Mouse (Mus musculus) limb, embryonic 15.5 days (tissue): ENCODE data around the gene Unc93b1. TPM values are rescaled to one million over a fixed set of nuclear protein-coding genes. Genes with fewer than 3 reads are reported as not detected.

Experiments used
- ATAC-seq: fragments of 200-750 bp; cut with Nextera tagmentation; 2 replicates; pipeline ENCODE4 v1.8.0; 2017; ENCODE audit warnings: low read depth, moderate TSS enrichment; ENCODE audit not compliant: insufficient number of reproducible peaks, low FRiP score, low TSS enrichment
- H3K27ac ChIP-seq: fragments of 300-500 bp; sonication (generic); 2 replicates; pipeline ENCODE4 v1.5.1; 2015; ENCODE audit warnings: moderate library complexity, mild to moderate bottlenecking, inconsistent platforms
- H3K27me3 ChIP-seq: fragments of 300-500 bp; sonication (generic); 2 replicates; pipeline ENCODE4 v1.6.1; 2015; ENCODE audit warnings: inconsistent platforms
- H3K36me3 ChIP-seq: fragments of 300-500 bp; sonication (generic); 2 replicates; pipeline ENCODE4 v1.6.1; 2015; ENCODE audit warnings: inconsistent platforms
- H3K4me1 ChIP-seq: fragments of 300-500 bp; sonication (generic); 2 replicates; pipeline ENCODE4 v1.6.1; 2015; ENCODE audit warnings: inconsistent platforms
- H3K4me2 ChIP-seq: fragments of 300-500 bp; sonication (generic); 2 replicates; pipeline ENCODE4 v1.6.1; 2015; ENCODE audit warnings: mild to moderate bottlenecking, inconsistent platforms
- H3K4me3 ChIP-seq: fragments of 300-500 bp; sonication (generic); 2 replicates; pipeline ENCODE4 v1.5.1; 2015; ENCODE audit warnings: mild to moderate bottlenecking, inconsistent platforms
- H3K9ac ChIP-seq: fragments of 300-500 bp; sonication (generic); 2 replicates; pipeline ENCODE4 v1.6.1; 2015; ENCODE audit warnings: inconsistent platforms
- H3K9me3 ChIP-seq: fragments of 300-500 bp; sonication (generic); 2 replicates; pipeline ENCODE4 v1.6.1; 2016; ENCODE audit warnings: inconsistent platforms
- WGBS: fragments of 180-500 bp; shearing (Covaris S2); methylation state at CpG from one replicate; pipeline ENCODE4 v1.1.7; 2015; 5-methylcytosine and 5-hydroxymethylcytosine counted together
- polyA plus RNA-seq: library from polyadenylated mRNA; unstranded; fragments of >200 nt; fragmentation: Nextera tagmentation; extraction: Ambion mirVana; gene quantifications from 2 replicates; pipeline ENCODE4 v1.2.1, GENCODE M21; 2015

Unc93b1 gene
- polyA plus RNA-seq, result 26.1 and 30.5 TPM in 2 replicates

- no peaks in the 10 kb centered on the region for H3K27me3 ChIP-seq
- peak within 1 kb of the TSS; percentile 88 for H3K4me2 ChIP-seq
- H3K9me3 ChIP-seq, result no peaks in the 10 kb centered on the region
- H3K27ac ChIP-seq, result peak within 1 kb of the TSS; percentile 27; the same call in 1 of the 2 replicates
- H3K9ac ChIP-seq, result peak within 1 kb of the TSS; percentile 33
- H3K4me3 ChIP-seq, result peak within 1 kb of the TSS; percentile 49
- WGBS, result 6% methylated on average over 42 of the region's 42 CpGs
- H3K4me1 ChIP-seq, result peaks cover 22% of the 10 kb centered on the region
- peak; percentile 77 for ATAC-seq
- H3K36me3 ChIP-seq, result no peaks in the 10 kb centered on the region
Measured at GRCm38 (mm10) chr19:3935032-3935895, at the start of gene Unc93b1. Unc93b1 (plus strand) TSS chr19:3935186.

GRCm38 (mm10) chr19:3889096-3889495, 45.9 kb upstream of the Unc93b1 start:
- H3K4me3 ChIP-seq, result no peak overlapping the region
- H3K27me3 ChIP-seq, result no peaks in the 10 kb centered on the region
- H3K4me2 ChIP-seq, result no peak overlapping the region
- H3K9ac ChIP-seq, result no peak overlapping the region
- no peak overlapping the region for H3K27ac ChIP-seq
- no peaks in the 10 kb centered on the region for H3K9me3 ChIP-seq
- ATAC-seq, result no peak
- WGBS, result 82% methylated on average over 5 of the region's 5 CpGs
- H3K36me3 ChIP-seq, result peaks cover 75% of the 10 kb centered on the region
- 0 out of 2 replicates have a peak, but pooled peaks cover 2% of the 10 kb centered on the region for H3K4me1 ChIP-seq

GRCm38 (mm10) chr19:3890181-3890580, 44.8 kb upstream of the Unc93b1 start:
- H3K27me3 ChIP-seq, result no peaks in the 10 kb centered on the region
- ATAC-seq, result no peak
- no peaks in the 10 kb centered on the region for H3K9me3 ChIP-seq
- 85% methylated on average over 8 of the region's 8 CpGs for WGBS
- no peak overlapping the region for H3K4me2 ChIP-seq
- H3K27ac ChIP-seq, result no peak overlapping the region
- H3K4me3 ChIP-seq, result no peak overlapping the region
- H3K4me1 ChIP-seq, result no peaks in the 10 kb centered on the region
- H3K9ac ChIP-seq, result no peak overlapping the region
- H3K36me3 ChIP-seq, result peaks cover 81% of the 10 kb centered on the region

- H3K9me3 ChIP-seq, result no peaks in the 10 kb centered on the region
- peaks cover 94% of the 10 kb centered on the region for H3K36me3 ChIP-seq
- no peak overlapping the region for H3K4me3 ChIP-seq
- no peak for ATAC-seq
- H3K27ac ChIP-seq, result no peak overlapping the region
- H3K4me1 ChIP-seq, result no peaks in the 10 kb centered on the region
- WGBS, result 93% methylated on average over 4 of the region's 4 CpGs
- H3K27me3 ChIP-seq, result no peaks in the 10 kb centered on the region
- no peak overlapping the region for H3K4me2 ChIP-seq
- H3K9ac ChIP-seq, result no peak overlapping the region
Measured at GRCm38 (mm10) chr19:3893545-3894116, 41.4 kb upstream of the Unc93b1 start.

GRCm38 (mm10) chr19:3894294-3894693, 40.7 kb upstream of the Unc93b1 start:
- H3K4me2 ChIP-seq, result no peak overlapping the region
- no peaks in the 10 kb centered on the region for H3K4me1 ChIP-seq
- no peaks in the 10 kb centered on the region for H3K27me3 ChIP-seq
- peaks cover 95% of the 10 kb centered on the region for H3K36me3 ChIP-seq
- H3K9ac ChIP-seq, result no peak overlapping the region
- H3K4me3 ChIP-seq, result no peak overlapping the region
- H3K27ac ChIP-seq, result no peak overlapping the region
- no peak for ATAC-seq
- no peaks in the 10 kb centered on the region for H3K9me3 ChIP-seq
- 89% methylated on average over 2 of the region's 2 CpGs for WGBS

GRCm38 (mm10) chr19:3895171-3895631, 39.8 kb upstream of the Unc93b1 start:
- Histone ChIP-seq H3K9me3 (no peaks in the 10 kb centered on the region), H3K9ac (no peak overlapping the region), H3K4me3 (no peak overlapping the region), H3K4me1 (no peaks in the 10 kb centered on the region), H3K27me3 (no peaks in the 10 kb centered on the region), H3K4me2 (no peak overlapping the region), H3K27ac (no peak overlapping the region), H3K36me3 (peaks cover 95% of the 10 kb centered on the region)
- ATAC-seq, result no peak
- 28% methylated on average over 3 of the region's 3 CpGs for WGBS

- no peak overlapping the region for H3K9ac ChIP-seq
- peaks cover 88% of the 10 kb centered on the region for H3K36me3 ChIP-seq
- no peak for ATAC-seq
- no peak overlapping the region for H3K27ac ChIP-seq
- H3K4me3 ChIP-seq, result no peak overlapping the region
- no peaks in the 10 kb centered on the region for H3K27me3 ChIP-seq
- 90% methylated on average over 10 of the region's 10 CpGs for WGBS
- H3K4me1 ChIP-seq, result no peaks in the 10 kb centered on the region
- H3K4me2 ChIP-seq, result no peak overlapping the region
- no peaks in the 10 kb centered on the region for H3K9me3 ChIP-seq
Measured at GRCm38 (mm10) chr19:3896208-3896607, 38.8 kb upstream of the Unc93b1 start.

- Histone ChIP-seq H3K9me3 (no peaks in the 10 kb centered on the region), H3K4me3 (no peak overlapping the region), H3K4me1 (no peaks in the 10 kb centered on the region), H3K27me3 (no peaks in the 10 kb centered on the region), H3K4me2 (no peak overlapping the region), H3K9ac (no peak overlapping the region), H3K27ac (no peak overlapping the region), H3K36me3 (peaks cover 88% of the 10 kb centered on the region)
- no peak for ATAC-seq
- 93% methylated on average over 5 of the region's 5 CpGs for WGBS
Measured at GRCm38 (mm10) chr19:3897557-3897956, 37.4 kb upstream of the Unc93b1 start.

GRCm38 (mm10) chr19:3898952-3899351, 36.0 kb upstream of the Unc93b1 start:
- Histone ChIP-seq H3K36me3 (peaks cover 88% of the 10 kb centered on the region), H3K4me3 (no peak overlapping the region), H3K27me3 (no peaks in the 10 kb centered on the region), H3K4me2 (no peak overlapping the region), H3K9ac (no peak overlapping the region), H3K9me3 (no peaks in the 10 kb centered on the region), H3K27ac (no peak overlapping the region), H3K4me1 (peaks cover 2% of the 10 kb centered on the region)
- no peak for ATAC-seq
- 85% methylated on average over 7 of the region's 7 CpGs for WGBS

- H3K9me3 ChIP-seq, result no peaks in the 10 kb centered on the region
- H3K9ac ChIP-seq, result no peak overlapping the region
- 94% methylated on average over 4 of the region's 4 CpGs for WGBS
- H3K27ac ChIP-seq, result no peak overlapping the region
- H3K36me3 ChIP-seq, result peaks cover 83% of the 10 kb centered on the region
- H3K4me3 ChIP-seq, result no peak overlapping the region
- H3K4me2 ChIP-seq, result no peak overlapping the region
- ATAC-seq, result no peak
- no peaks in the 10 kb centered on the region for H3K27me3 ChIP-seq
- peaks cover 8% of the 10 kb centered on the region for H3K4me1 ChIP-seq
Measured at GRCm38 (mm10) chr19:3899618-3900017, 35.4 kb upstream of the Unc93b1 start.

GRCm38 (mm10) chr19:3902966-3903365, 32.0 kb upstream of the Unc93b1 start:
- peaks cover 39% of the 10 kb centered on the region for H3K4me1 ChIP-seq
- no peaks in the 10 kb centered on the region for H3K27me3 ChIP-seq
- H3K27ac ChIP-seq, result no peak overlapping the region
- 83% methylated on average over 12 of the region's 12 CpGs for WGBS
- no peak for ATAC-seq
- H3K4me2 ChIP-seq, result no peak overlapping the region
- peaks cover 50% of the 10 kb centered on the region for H3K36me3 ChIP-seq
- no peaks in the 10 kb centered on the region for H3K9me3 ChIP-seq
- no peak overlapping the region for H3K9ac ChIP-seq
- no peak overlapping the region for H3K4me3 ChIP-seq

GRCm38 (mm10) chr19:3903648-3904362, 31.2 kb upstream of the Unc93b1 start:
- no peaks in the 10 kb centered on the region for H3K9me3 ChIP-seq
- WGBS, result 74% methylated on average over 25 of the region's 25 CpGs
- H3K27ac ChIP-seq, result no peak overlapping the region
- no peak overlapping the region for H3K4me2 ChIP-seq
- no peak for ATAC-seq
- peaks cover 42% of the 10 kb centered on the region for H3K4me1 ChIP-seq
- no peak overlapping the region for H3K4me3 ChIP-seq
- H3K9ac ChIP-seq, result no peak overlapping the region
- H3K36me3 ChIP-seq, result peaks cover 52% of the 10 kb centered on the region
- H3K27me3 ChIP-seq, result no peaks in the 10 kb centered on the region
